Mouse (Mus musculus): ENCODE data around the gene Cyp2t4. TPM values are rescaled to one million over a fixed set of nuclear protein-coding genes. Genes with fewer than 3 reads are reported as not detected.
A peak's percentile ranks its signal among the peaks of the same experiment; 100 is the strongest.

Cyp2t4 gene
- total RNA-seq, 2 experiments from 2014 or later = not detected

DNA sequence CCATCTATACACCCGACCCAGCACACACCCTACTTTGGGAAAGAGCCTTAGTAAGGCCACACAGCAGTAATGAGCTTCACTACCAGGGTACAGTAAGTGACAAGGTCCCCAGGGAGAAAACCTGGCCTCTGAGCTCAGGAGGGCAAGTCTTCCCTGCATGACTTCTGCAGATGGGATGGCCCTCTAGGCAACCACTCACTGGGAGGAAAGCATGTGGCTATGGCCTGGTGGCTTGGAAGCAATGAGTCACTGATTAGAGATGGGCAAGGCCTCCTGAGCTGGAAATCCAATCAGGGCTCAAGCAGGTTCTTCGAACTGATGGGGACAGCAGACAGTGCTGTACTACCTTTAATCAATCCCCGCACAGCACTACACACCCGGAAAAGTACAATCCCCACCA is 8.2 kb downstream of the Cyp2t4 start:
- DNase-seq = no peak

DNA sequence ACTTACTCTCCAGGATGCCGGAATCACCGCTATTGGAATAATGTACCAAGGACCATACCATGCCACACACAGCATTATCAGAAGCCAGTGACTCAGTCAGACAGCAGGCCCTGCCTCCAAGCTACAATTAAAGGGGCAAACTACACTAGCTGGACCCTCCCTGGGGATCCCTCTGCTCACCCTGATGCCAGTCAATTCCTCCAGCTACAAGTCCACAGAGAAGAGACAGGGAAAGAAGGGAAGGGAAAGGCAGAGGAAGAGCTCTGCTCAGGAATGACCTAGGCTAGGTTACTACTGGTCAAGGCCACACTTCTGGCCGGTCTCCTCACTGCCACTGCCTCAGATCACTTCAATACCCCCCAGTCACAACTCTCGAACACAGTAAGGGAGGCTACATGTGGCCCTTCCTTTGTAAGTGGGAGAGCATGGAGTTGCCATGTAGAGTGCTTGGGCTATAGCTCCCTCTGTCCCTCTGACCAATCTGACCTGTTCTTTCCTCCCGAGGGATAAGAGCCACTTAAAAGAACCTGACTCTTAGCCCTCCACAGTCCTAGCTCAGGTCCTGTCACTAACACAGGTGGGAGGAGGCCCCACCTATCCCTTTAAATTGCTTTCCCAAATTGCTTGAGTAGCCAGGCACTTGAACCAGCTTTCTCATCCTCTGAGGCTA is 9.4 kb downstream of the Cyp2t4 start:
- no peak for DNase-seq

DNA sequence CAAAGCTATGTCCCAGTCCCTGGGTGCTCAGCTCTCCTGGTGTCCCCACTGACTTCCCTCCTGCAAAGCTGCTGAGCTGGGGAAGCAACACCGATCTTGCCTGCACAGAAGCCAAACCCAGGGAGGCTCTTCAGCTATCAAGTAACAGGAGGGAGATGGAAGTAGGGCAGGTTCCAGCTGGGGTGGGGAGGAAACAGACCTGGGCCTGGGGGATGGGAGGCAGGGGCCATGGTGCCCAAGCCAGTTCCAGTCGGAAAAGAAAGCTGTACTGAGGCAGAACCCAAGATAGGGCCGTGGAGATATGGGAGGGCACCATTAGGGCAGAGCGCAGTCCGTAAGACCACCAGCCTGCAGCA is 9.9 kb downstream of the Cyp2t4 start:
- no peak for DNase-seq

DNA sequence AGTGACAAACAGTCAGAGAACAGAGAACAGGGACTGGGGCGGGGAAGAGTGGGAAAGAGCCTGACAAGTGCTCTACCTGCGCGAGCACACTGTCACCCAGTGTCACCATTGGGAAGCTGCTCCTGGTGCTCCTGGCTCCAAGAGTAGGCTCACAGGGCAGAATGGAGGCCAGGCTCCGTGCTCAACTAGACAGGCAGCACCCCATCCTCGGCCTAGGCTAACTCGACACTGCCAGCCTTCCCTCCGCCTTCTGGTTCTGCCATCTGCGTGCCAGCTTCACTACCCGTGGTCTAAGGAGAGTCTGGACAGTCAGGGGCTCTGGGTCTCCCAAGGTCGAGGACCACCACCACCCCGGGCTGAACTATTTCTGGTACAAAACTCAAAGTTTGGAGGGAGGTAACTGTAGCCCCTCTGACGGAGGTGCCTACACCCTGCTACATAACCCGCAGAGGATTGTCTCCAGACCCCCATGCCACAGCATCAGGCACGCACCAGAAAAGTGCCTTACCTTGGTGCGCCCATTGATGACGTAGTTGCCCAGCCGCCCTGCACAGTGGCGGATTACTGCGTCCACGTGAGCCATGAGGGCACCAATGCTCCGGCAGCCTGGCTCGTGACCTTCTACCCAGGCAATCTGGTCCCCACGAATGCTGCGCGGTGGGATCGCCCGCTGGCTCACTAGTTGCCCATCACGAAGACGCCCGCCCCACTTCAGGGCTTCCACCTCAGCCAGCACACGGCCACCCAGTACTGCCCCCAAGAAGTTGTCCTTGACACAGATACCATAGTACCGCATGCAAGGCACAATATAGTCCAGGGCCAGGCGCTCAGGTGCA is 10.8 kb downstream of the Cyp2t4 start:
- DNase-seq = no peak

DNA sequence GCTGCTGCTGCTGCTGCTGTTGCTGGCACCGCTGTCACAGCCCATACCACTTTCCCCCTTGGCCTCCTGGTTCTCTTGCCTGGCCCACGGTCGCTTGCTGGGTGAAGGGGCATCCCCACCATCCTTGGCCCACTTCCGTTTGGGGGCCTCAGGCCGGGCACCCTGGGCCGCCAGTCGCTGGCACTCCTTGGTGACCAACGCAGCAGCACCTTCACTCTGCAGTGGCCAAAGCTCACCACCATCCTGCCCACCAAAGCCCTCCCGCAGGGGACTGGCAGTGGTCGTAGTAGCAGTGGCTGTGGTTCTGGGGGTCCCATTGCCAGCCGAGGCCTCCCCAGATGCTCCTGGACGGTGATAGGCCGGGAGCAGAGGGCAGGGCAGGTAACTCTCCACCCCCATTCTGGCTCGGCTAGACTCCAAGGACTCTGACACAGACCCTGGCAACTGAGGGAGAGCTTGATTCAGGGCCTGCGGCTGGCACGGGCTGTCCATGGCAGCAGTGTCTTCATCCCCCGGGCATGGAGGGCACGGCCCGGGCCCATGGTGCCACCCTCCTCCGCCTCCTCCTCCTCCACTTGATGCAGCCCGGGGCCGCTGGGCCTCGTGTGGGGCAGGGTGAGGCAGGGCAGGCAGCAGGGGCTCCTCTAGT is 11.6 kb downstream of the Cyp2t4 start:
- DNase-seq = no peak

DNA sequence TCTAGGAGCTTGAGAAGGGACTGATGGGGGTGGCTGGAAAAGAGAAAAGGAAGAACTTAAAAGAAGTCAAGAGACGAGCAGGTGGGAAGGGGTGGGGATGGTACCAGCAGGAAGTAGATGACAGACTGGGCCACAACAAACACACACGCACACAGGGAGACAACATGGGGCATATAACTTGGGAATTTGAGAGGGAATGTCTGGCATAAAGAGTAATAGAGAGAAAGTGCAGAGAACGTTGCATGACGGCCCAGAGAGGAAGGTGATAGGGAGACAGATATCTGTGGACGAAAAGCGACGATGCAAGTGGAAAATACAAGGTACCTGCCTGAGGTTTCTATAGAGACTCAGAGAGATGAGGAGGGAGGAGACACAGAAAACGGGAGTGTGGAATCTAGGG is 12.2 kb downstream of the Cyp2t4 start:
- no peak for DNase-seq

DNA sequence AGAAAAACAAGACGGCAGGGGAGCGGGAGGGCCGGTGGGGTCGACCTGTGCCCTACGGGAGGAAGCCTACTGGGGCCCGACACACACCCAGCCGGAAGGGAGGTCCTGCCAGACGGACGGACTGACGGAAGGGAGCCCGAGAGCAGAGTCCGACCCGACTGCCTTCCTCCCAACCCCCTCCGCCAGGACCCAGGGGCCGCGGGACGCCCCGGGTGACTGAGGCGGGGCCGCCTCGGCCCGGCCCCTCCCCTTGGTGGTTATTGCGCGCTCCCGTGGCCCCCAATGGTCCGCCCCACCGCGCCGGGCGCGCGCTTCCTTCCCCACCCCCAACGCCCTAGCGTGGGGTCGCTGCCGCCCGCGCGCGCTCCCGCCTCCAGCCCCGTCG is 12.7 kb downstream of the Cyp2t4 start:
- DNase-seq = peak; percentile 89

DNA sequence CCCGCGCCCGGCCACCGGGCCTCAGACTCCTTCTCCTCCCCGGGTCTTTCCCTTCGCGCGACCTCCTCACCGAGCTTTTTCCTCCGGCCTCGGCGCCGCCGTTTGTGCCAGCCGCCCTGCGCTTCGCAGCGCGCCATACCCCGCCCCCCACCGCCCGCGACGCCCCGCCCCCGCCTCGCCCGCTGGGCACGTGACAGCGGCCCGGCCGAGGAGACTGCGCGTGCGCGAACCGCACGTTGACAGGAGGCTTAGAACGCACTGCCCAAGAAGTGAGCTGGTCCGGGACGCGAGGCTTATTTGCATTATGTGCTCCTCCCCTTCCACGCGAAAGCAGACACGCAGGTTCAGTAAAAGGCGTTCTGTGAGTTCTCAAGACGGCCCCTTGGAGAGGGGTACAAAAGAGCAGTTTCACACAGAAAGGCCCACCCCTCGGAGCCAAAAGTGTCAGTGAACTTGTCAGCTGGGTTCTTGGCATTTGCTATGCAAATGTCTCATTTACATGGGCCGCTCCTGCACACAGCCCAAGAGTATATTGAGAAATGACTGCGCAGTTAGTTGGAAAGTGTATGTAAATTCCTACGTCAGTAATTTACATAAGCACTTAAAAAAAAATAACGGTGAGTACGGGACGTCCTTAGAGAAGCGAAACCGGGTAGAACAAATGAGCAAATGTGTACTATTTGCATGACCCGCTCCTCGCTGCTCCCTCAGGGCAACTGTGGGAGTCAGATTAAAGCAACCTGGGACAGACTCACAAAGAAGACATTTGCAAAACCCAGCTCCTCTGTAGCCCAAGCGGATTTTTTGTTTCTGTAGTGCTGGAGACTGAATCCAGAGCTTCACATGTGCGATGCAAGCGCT is 13.3 kb downstream of the Cyp2t4 start, which contains the start of gene Egln2:
Egln2 (minus strand) TSS at position 189 of the 861 bp plus-strand sequence.
- peak; percentile 98 for DNase-seq

DNA sequence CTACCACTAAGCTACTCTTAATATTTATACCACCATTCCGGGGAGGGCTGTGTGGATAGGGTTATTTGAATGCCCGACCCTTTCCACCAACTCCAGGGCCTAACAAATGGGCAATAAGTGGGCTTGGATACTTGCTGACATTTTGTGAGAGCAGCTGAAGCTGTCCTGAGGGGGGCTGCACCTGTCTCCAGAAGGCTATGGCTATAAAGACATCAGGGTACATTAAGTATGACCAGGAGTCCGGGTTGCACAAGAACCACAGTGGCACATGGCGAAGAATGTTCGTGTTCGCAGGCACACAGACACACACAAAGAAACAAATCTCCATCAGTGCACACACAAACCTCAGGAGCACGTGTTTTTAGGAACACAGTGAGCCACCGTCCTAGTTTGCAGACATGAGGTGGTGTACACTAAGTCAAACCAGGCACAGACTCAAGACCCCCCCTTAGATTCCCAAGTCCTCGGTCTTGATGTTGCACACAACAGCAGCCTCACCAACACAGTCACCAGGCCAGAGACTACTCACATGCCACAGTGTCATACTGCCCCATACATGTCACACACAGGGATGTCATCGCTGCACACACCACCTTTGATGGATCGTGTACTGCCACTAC is 14.1 kb downstream of the Cyp2t4 start:
- DNase-seq = no peak

DNA sequence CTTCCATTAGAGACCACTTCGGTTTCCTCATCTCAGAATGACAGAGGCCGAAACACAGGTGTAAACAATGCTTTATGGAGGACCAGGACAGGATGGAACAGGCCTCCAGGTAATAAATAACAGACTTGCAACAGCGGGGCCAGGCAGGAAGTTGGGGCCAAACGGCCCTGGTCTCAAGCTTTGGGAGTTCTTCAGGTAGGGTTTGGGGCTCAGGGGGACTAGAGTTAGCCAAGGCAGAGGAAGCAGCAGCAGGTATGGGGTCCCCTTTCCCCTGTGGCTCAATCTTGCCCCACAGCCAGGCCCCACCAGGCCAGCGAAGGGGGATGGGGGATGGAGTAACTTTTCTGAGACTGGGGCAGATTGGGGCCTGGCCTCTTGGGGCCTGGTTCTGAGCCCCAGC is 14.9 kb downstream of the Cyp2t4 start:
- no peak for DNase-seq

DNA sequence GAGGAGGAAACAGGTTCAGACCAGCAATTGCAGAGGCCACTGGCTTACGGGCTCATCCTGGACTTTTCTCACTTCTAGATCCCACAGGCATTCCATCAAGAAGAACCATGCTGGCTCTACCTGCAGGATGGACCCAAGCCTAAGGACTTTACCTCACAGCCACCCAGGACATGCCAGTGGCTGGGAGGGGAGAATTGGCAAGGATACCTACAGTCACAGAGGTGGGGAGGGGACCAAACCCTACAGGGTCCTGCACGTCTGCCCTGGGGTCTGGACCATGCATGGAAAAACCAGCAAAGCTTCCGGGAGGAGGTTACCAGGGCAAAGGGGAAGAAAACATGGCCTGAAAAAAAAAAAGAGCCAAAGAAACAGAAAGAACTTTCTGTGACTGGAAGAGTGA is 17.5 kb downstream of the Cyp2t4 start:
- no peak for DNase-seq

DNA sequence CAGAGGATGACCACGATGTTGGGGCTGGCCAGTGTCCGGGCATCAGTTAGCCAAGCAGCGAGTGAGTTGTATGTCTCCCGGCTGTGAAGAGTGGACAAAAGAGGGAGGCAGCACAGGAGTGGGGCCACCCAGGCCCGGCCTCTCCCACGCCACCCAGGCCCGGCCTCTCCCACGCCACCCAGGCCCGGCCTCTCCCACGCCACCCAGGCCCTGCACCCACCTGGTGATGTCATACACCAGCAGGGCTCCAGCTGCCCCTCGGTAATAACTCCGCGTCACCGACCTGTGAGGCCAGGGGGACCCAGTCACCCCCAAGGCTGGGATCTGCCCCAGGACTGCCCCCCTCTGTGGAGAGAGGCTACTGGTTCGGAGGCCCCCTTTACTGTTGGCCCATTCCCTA is 21.0 kb downstream of the Cyp2t4 start:
- no peak for DNase-seq

DNA sequence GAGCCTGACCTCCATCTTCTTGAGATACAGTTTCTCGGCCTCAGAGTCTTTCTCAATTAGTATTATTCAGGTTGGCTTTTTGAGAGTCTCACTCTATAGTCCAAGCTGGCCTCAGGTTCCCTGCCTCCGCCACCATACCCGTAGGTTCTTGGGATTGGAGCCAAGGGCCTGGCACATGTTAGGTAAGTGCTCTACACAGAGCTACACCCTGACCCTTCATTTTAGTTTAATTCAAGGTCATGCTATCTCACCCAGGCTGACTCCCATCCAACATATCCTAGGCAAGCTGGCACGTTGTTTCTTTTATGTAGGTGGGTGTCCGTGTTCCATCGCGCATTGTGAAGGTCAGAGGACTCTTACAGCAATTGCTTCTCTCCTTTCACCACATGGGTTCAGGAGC is 21.4 kb downstream of the Cyp2t4 start:
- no peak for DNase-seq

DNA sequence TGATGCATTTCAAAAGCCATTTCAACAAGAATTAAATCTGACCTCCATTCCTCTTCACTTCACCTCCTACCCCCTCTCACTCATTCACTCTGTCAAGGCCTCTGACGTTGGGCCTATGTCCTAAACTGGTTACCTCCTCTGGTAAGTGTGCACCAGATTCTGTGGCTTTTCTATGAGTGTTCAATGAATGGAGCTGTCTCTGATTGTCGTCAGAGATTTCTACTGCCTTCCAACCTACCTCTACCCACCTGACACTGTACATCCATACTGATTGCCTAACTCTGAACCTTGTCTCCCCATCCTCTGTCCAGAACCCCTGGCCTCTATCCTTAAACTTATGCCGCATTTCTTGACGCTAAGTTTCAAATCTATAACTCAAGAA is 24.4 kb downstream of the Cyp2t4 start:
- DNase-seq = no peak

DNA sequence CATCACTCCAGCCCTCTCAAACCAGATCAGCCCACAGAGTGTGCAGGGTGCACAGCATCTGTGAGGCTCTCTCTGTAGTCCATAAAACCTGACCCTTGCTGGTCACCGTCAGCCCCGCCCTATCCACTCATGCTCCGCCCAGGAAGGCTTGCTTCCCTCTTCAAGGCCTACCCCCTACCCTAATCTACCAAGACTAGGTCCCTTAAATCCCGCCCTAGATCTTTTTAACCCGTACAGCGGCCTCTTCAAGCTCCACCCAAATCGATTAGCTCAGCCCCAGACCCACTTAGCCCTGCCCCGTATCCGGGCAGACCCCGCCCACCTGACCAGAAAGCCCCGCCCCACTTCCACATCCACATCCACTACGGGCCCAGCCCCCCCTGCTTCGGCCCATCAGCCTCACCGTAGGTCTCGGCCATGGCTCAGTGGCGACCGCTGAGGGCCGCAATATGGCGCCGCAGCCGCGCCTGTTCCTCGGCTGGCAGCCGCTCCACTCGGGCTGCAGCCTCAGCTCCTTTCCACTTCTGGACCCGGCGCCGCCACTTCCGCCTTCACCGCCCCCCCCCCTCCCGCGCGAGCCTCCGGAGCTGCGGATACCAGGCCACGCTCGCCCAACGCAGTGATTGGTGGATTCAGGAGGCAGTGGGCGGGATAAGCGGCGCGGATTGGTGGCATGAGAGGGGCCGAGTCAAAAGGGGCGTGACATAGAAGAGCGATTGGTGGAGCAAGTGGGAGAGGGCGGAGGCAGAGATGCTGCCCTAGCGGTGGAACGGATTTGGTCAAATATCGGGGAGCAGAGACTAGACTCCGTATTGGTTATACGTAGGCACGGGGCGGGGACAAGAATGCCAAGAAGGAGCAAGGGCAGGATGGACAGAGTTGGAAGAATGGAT is 25.1 kb downstream of the Cyp2t4 start, which contains the start of gene Rab4b:
Rab4b (minus strand) TSS at position 573 of the 893 bp plus-strand sequence.
- DNase-seq = peak; percentile 95

DNA sequence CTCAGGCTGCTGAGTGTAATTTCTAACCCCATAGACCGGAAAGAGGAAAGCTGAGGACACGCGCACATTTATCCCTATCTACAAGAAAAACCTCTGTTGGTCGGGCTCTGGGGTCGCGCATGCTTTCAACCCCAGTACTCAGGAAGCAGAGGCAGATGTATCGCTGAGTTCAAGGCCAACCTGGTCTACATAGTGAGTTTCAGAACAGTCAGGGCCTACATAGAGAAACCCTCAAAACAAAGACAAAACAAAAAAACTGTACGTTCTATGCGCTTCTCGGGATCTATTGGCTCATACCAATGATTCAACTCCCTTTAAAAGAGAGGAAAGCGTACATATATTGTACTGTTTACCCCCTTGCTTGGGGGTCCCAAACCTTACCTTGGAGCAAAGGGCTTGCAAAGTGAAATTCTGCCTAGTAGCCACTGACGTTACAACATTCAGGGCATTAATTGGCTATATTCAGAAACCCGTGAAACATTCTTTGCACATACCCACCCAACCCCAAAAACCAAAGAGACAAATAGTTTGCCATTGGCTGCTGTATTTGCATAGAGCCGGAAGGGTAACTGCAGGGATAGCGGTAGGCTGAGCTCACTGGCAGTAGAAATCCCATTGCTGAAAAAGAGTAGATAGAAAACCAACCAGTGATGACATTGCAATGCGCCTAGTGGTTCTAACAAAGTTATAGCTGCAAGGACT is 25.9 kb downstream of the Cyp2t4 start:
- DNase-seq = no peak

DNA sequence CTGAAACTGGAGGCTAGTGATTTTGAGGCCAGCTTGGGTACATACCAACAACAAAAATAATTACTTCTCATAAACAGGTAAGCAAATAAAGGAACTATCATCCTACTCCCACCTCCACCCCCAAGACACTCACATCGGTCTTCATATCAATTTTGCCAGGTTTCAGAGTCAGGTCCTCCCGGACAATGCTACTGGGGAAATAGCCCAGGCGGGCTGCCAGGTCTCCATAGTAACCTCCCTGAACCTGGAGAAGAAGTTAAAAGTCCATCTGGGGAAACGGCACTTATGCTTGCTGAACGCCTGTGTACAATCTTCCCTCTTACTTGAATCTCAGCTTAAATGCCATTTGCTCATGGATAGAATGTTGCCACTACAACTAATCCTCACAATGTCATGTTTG is 26.5 kb downstream of the Cyp2t4 start:
- DNase-seq = peak; percentile 73

DNA sequence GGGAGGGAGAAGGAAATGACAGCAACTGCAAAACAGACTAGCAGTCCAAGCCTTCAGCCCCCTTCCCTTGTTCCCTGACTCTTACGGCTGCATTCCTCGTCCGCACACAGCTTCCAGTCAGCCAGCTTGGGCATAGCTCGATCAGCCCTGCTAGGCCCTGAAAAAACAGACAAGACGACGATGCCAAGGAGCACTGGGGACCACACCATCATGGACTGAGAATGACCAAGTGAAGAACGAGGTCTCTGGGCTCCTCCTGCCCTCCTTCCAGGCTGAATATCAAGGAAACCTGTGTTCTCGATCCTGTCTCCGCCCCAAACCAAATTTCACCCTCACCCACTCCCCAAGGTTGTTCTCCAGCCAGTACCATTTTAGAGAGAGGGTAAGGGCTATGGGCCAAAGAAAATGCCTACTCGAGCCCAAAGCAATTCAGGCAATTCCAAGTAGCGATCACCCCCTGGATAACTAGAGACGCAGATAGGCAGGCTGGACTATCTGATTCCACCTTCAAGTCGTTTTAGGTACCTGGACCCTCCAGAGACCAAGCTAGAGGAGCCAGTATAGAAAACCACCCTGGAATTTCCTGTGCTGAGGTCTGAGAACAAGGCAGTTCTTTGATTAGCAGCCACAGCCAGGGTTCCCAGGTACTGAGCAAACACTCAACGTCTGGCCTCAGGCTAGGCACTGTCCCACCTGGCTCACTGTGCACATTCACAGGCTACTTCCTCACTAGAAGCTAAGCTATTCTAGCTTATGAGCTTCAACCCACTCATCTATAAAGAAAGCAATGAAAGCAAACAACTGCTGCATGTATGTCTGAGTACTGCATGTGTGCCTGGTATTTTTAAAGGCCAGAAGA is 27.6 kb downstream of the Cyp2t4 start, which contains the start of the genes Gm21983 and Mia:
Gm21983 (minus strand) TSS at position 250 of the 859 bp plus-strand sequence.
Mia (minus strand) TSS at position 321 of the 859 bp plus-strand sequence.
- DNase-seq = no peak

DNA sequence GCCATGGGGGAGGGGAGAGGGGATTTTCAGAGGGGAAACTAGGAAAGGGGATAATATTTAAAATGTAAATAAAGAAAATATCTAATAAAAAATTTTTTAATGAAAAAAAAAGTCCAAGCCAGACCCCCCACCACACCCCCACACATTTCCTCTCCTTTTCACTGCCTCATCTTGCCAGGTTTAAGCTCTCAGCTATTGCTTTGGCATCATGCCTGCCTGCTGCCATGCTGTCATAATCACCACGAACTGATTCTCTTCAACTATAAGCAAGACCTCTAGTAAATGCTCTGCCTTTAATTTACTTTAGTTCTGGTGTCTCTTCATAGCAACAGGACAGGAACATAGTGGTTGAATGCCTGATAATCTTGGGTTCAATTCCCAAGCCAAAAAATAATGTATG is 29.0 kb downstream of the Cyp2t4 start:
- DNase-seq = no peak

Data from gastrocnemius, postnatal 10 days (tissue).